Mouse (Mus musculus): Measurements from ENCODE around the gene Map4k3. TPM values are rescaled to one million over a fixed set of nuclear protein-coding genes. Genes with fewer than 3 reads are reported as not detected.

Map4k3 gene
- polyA plus RNA-seq, 1 experiment from 2014 or later = 33.3 TPM

DNA sequence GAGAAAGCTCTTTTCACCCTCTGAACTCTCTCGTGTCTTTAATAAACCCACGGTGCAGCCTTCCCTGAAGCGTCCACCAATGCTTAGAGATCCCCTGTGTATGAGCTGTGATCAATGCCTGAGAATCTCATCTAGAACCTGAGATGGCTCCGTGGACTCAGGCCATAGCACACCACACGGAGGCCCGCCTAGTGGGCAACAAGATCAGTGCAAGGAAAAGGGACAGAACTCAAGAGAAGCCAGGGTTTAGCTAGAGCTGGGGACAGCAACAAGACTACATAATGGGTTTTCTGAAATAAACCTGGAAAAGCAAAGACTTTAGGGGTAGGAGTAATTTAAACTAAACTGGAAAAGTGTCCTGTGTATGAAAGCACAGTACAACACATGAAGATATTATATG, 5.2 kb downstream of the Map4k3 start:
- Histone ChIP-seq H3K9ac (ENCODE audit: low read length) (no peak overlapping the region), H3K4me1 (replicated peaks; ENCODE audit: control insufficient read depth, insufficient read depth, low read length) (peaks cover 25% of the 10 kb centered on the region), H3K27ac (ENCODE audit: low read depth) (no peak overlapping the region), H3K9me3 (ENCODE audit: control insufficient read depth, low read length) (no peaks in the 10 kb centered on the region), H3K36me3 (ENCODE audit: control insufficient read depth, insufficient read depth, low read length) (no peaks in the 10 kb centered on the region), H3K27me3 (replicated peaks; ENCODE audit: control insufficient read depth, insufficient read depth, low read length) (no peaks in the 10 kb centered on the region), H3K4me2 (ENCODE audit: low read length) (no peak overlapping the region), H3K4me3 (ENCODE audit: low read depth, low read length) (no peak overlapping the region)
- ATAC-seq (replicated peaks; ENCODE audit: low FRiP score, low TSS enrichment, low read depth) = no peak
- DNase-seq (ENCODE audit: low spot score) = no peak
- WGBS = 78% methylated on average over 6 of the region's 6 CpGs

DNA sequence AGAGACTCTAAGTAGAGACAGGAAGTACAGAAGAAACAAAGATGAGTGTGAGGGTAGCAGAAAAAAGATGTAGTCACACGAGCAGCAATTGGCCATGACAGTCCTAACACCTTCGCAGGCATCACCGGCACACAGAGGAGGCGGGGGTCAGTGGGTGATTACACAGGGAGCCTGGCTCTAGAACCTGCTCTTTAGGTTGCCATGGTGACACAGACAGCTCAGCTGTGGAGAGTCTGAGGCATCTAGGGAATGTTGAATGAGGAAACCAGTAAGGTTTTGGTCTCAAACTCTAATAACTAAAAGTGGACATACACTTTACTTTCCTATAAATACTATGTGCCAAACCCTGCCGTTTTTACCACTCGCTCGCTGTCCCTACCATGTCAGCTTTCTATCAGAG, 6.6 kb downstream of the Map4k3 start:
- Histone ChIP-seq H3K36me3 (ENCODE audit: control insufficient read depth, insufficient read depth, low read length) (no peaks in the 10 kb centered on the region), H3K4me3 (ENCODE audit: low read depth, low read length) (no peak overlapping the region), H3K4me1 (replicated peaks; ENCODE audit: control insufficient read depth, insufficient read depth, low read length) (peaks cover 22% of the 10 kb centered on the region), H3K4me2 (ENCODE audit: low read length) (no peak overlapping the region), H3K27ac (ENCODE audit: low read depth) (no peak overlapping the region), H3K9me3 (ENCODE audit: control insufficient read depth, low read length) (no peaks in the 10 kb centered on the region), H3K27me3 (replicated peaks; ENCODE audit: control insufficient read depth, insufficient read depth, low read length) (no peaks in the 10 kb centered on the region), H3K9ac (ENCODE audit: low read length) (no peak overlapping the region)
- ATAC-seq (replicated peaks; ENCODE audit: low FRiP score, low TSS enrichment, low read depth) (no peak), DNase-seq (ENCODE audit: low spot score) (no peak)
- WGBS = 44% methylated on average over 7 of the region's 7 CpGs

DNA sequence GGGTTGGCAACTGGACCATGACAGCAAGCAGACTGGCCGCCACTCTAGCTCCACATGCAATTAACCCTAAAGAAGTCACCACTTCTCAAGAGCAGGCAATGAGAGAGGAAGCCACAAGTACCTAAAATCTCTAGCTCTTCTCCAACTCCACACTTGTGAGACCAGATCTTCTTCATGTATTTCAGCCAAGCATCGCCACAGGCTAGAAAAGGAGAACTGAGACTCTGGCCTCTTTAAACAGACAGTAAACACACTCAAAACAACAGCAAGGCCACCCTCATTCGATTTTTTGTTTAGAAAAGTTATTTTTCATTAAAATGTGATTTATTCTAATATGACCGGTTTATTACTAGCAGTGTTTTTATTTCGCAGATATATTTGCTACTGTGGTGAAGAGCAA, 9.0 kb downstream of the Map4k3 start:
- no peak overlapping the region for H3K4me2 ChIP-seq (ENCODE audit: low read length)
- WGBS = 92% methylated on average over 5 of the region's 5 CpGs
- H3K9ac ChIP-seq (ENCODE audit: low read length) = no peak overlapping the region
- no peak overlapping the region for H3K4me3 ChIP-seq (ENCODE audit: low read depth, low read length)
- ATAC-seq (replicated peaks; ENCODE audit: low FRiP score, low TSS enrichment, low read depth) = no peak
- no peak for DNase-seq (ENCODE audit: low spot score)
- H3K27me3 ChIP-seq (replicated peaks; ENCODE audit: control insufficient read depth, insufficient read depth, low read length) = no peaks in the 10 kb centered on the region
- no peak overlapping the region for H3K27ac ChIP-seq (ENCODE audit: low read depth)
- H3K4me1 ChIP-seq (replicated peaks; ENCODE audit: control insufficient read depth, insufficient read depth, low read length) = peaks cover 17% of the 10 kb centered on the region
- H3K36me3 ChIP-seq (ENCODE audit: control insufficient read depth, insufficient read depth, low read length) = no peaks in the 10 kb centered on the region
- no peaks in the 10 kb centered on the region for H3K9me3 ChIP-seq (ENCODE audit: control insufficient read depth, low read length)

DNA sequence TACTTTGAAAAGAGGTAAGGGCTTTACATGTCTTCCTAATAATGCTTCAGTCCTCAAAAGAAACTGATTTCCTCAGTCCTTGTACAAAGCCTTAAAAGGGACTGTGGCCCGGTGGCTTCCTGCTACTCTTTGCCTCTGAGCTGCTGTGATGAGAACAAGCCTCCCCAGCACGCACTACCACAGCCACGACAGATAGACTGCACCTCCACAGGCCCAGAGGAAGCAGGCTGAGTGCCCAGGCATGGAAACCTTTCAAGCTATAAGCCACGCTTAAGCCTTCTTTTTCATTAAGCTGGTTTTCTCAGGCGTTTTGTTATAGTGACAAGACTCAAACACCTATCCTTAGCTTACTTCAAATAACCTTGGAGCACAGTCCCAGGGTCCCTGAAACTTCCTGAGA, 10.0 kb downstream of the Map4k3 start:
- H3K27me3 ChIP-seq (replicated peaks; ENCODE audit: control insufficient read depth, insufficient read depth, low read length) = no peaks in the 10 kb centered on the region

DNA sequence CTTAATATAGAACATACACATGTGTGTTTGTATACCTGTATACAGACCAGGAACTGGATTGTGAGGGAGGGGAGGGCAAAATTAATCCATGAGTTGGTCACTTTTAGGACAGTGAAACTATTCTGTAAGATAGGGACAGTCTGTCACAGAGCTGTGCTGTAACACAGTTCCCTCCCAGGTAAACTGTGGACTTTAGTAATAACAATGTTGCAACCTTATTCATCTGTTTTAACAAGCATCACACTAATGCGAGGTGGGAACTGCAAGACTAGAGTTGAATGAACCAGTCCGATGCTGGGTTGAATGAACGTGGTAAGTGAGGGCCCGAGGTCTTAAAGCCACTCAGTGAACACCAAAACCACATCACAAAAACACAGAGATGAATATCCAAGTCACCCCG, 14.7 kb downstream of the Map4k3 start:
- WGBS = 97% methylated on average over 5 of the region's 5 CpGs
- H3K9ac ChIP-seq (ENCODE audit: low read length) = no peak overlapping the region
- H3K27ac ChIP-seq (ENCODE audit: low read depth) = no peak overlapping the region
- no peaks in the 10 kb centered on the region for H3K9me3 ChIP-seq (ENCODE audit: control insufficient read depth, low read length)
- H3K4me1 ChIP-seq (replicated peaks; ENCODE audit: control insufficient read depth, insufficient read depth, low read length) = peaks cover 26% of the 10 kb centered on the region
- H3K36me3 ChIP-seq (ENCODE audit: control insufficient read depth, insufficient read depth, low read length) = no peaks in the 10 kb centered on the region
- H3K4me2 ChIP-seq (ENCODE audit: low read length) = no peak overlapping the region
- no peaks in the 10 kb centered on the region for H3K27me3 ChIP-seq (replicated peaks; ENCODE audit: control insufficient read depth, insufficient read depth, low read length)
- ATAC-seq (replicated peaks; ENCODE audit: low FRiP score, low TSS enrichment, low read depth) (no peak), DNase-seq (ENCODE audit: low spot score) (no peak)
- H3K4me3 ChIP-seq (ENCODE audit: low read depth, low read length) = no peak overlapping the region

More for the DNA sequence above, 10.0 kb downstream of the Map4k3 start:
- Histone ChIP-seq H3K4me1 (replicated peaks; ENCODE audit: control insufficient read depth, insufficient read depth, low read length) (peaks cover 17% of the 10 kb centered on the region), H3K36me3 (ENCODE audit: control insufficient read depth, insufficient read depth, low read length) (no peaks in the 10 kb centered on the region), H3K27ac (ENCODE audit: low read depth) (0 out of 2 replicates have a peak overlapping the region, but pooled peaks have one; percentile 11), H3K4me3 (ENCODE audit: low read depth, low read length) (no peak overlapping the region), H3K4me2 (ENCODE audit: low read length) (no peak overlapping the region), H3K9ac (ENCODE audit: low read length) (no peak overlapping the region), H3K9me3 (ENCODE audit: control insufficient read depth, low read length) (no peaks in the 10 kb centered on the region)
- ATAC-seq (replicated peaks; ENCODE audit: low FRiP score, low TSS enrichment, low read depth) = no peak
- no peak for DNase-seq (ENCODE audit: low spot score)
- 76% methylated on average over 5 of the region's 5 CpGs for WGBS

DNA sequence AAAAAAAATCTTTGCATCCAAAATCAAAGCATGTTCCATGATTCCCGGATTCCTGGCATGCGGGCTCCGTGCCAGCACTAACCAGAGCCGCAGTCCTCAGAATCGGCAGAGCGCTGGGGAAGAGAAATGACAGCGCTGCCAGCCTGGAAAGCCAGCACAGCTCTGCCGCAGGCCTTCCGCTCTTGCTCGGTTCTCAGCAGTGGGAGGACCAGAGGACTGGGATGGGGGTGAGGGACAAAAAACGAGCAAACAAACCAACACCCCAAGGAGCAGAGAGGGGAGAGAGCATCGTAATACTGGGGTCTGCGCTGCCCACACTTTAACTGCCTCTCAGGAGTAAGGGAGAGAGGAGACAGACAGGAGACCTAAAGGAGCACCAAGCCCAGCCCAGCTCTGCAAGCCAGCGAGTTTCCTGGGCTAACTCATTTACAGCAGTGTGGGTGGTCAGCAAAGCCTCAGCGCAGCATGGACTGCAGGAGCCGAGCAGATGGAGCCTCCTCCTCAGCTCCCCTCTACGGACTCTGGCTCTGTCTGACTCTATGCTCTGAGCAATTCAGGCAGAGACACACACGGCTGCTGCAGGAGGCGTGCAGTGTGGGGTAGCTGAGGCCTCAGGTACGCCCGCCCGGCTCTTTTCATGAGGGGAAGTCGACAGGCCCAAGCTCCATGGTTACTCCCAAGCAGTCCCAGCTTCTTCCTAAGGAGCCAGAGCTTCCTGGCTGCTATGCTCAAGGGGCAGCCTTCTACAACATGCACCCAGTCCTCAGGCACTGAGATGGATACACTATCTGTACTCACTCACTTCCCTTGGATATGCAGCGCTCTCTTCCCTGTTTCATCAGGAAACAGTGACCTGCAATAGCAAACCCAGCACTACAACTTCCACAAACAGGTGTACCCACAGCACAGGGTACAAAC, 18.1 kb downstream of the Map4k3 start:
- DNase-seq (ENCODE audit: low spot score) = peak; percentile 71

DNA sequence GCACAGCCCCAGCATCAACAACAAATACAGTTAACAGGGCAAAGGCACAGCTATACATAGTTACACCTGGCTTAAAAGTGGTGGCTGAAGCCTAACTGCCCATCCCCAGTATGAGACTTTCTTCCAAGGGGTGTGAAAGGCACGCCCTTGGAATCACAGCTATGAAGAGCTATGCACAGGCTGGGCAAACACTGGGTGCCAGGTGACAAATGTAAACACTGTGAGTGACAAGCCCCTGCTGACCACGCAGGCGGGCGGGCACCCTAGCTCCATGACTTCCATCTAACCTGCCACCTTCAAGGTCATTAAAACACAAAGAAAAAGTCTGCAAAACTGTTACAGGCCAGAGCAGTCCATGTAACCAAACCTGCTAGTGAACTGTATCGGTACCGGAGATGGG, 19.5 kb downstream of the Map4k3 start:
- H3K4me1 ChIP-seq (replicated peaks; ENCODE audit: control insufficient read depth, insufficient read depth, low read length) = peaks cover 41% of the 10 kb centered on the region
- H3K9ac ChIP-seq (ENCODE audit: low read length) = no peak overlapping the region
- peak; percentile 62 for ATAC-seq (replicated peaks; ENCODE audit: low FRiP score, low TSS enrichment, low read depth)
- H3K27me3 ChIP-seq (replicated peaks; ENCODE audit: control insufficient read depth, insufficient read depth, low read length) = no peaks in the 10 kb centered on the region
- no peaks in the 10 kb centered on the region for H3K36me3 ChIP-seq (ENCODE audit: control insufficient read depth, insufficient read depth, low read length)
- no peaks in the 10 kb centered on the region for H3K9me3 ChIP-seq (ENCODE audit: control insufficient read depth, low read length)
- no peak overlapping the region for H3K4me2 ChIP-seq (ENCODE audit: low read length)
- 69% methylated on average over 6 of the region's 6 CpGs for WGBS
- no peak overlapping the region for H3K27ac ChIP-seq (ENCODE audit: low read depth)
- DNase-seq (ENCODE audit: low spot score) = no peak
- H3K4me3 ChIP-seq (ENCODE audit: low read depth, low read length) = no peak overlapping the region

More for the DNA sequence above, 18.1 kb downstream of the Map4k3 start:
- Histone ChIP-seq H3K9ac (ENCODE audit: low read length) (peak overlapping the region; percentile 16; the same call in 1 of the 2 replicates), H3K9me3 (ENCODE audit: control insufficient read depth, low read length) (no peaks in the 10 kb centered on the region), H3K27ac (ENCODE audit: low read depth) (peak overlapping the region; percentile 84), H3K36me3 (ENCODE audit: control insufficient read depth, insufficient read depth, low read length) (no peaks in the 10 kb centered on the region), H3K4me1 (replicated peaks; ENCODE audit: control insufficient read depth, insufficient read depth, low read length) (peaks cover 41% of the 10 kb centered on the region), H3K4me3 (ENCODE audit: low read depth, low read length) (0 out of 2 replicates have a peak overlapping the region, but pooled peaks have one; percentile 11), H3K4me2 (ENCODE audit: low read length) (peak overlapping the region; percentile 43), H3K27me3 (replicated peaks; ENCODE audit: control insufficient read depth, insufficient read depth, low read length) (no peaks in the 10 kb centered on the region)
- WGBS = 14% methylated on average over 24 of the region's 24 CpGs
- peak; percentile 78 for ATAC-seq (replicated peaks; ENCODE audit: low FRiP score, low TSS enrichment, low read depth)

DNA sequence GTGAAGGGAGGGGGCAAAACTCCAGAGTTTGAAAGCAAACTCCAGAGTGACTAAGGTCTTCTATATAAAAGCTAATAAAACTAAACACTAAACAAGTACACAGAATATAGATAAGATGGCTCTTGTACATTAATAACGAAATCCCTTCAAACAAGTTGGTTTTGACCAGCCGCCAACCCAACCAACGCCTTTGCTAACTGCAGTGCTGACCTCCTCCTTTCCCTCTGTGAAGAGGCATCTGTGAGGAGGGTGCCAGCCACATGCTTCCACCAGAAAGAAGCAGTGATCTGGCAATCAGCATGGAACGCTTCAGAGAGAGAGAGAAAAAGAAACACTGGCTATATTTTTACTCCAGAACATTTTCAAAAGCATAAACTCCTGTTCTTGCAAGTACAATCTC, 21.1 kb downstream of the Map4k3 start:
- H3K9me3 ChIP-seq (ENCODE audit: control insufficient read depth, low read length) = no peaks in the 10 kb centered on the region
- H3K4me2 ChIP-seq (ENCODE audit: low read length) = no peak overlapping the region
- H3K27me3 ChIP-seq (replicated peaks; ENCODE audit: control insufficient read depth, insufficient read depth, low read length) = no peaks in the 10 kb centered on the region
- ATAC-seq (replicated peaks; ENCODE audit: low FRiP score, low TSS enrichment, low read depth) (no peak), DNase-seq (ENCODE audit: low spot score) (no peak)
- no peaks in the 10 kb centered on the region for H3K36me3 ChIP-seq (ENCODE audit: control insufficient read depth, insufficient read depth, low read length)
- H3K4me3 ChIP-seq (ENCODE audit: low read depth, low read length) = no peak overlapping the region
- no peak overlapping the region for H3K9ac ChIP-seq (ENCODE audit: low read length)
- H3K4me1 ChIP-seq (replicated peaks; ENCODE audit: control insufficient read depth, insufficient read depth, low read length) = peaks cover 41% of the 10 kb centered on the region
- H3K27ac ChIP-seq (ENCODE audit: low read depth) = no peak overlapping the region
- 55% methylated on average over 4 of the region's 4 CpGs for WGBS

DNA sequence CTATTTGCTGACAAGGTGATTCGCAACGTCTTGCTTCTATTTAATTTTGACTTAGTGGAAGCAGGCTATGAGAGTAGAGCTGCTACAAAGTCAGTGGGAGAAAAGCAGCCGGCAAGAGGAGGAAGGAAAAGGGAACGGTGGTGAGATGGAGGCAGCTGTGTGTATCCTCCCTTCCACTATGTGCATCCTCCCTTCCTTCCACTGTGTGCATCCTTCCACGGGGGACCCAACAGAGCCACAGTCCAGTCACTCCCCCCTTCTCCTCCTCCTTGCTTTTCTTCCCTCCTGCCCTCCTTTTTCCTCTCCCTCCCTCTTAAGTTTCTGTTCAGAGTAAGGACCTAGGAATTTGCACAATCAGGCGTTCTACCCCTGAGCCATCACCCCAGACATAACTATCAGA, 21.7 kb downstream of the Map4k3 start:
- Histone ChIP-seq H3K4me1 (replicated peaks; ENCODE audit: control insufficient read depth, insufficient read depth, low read length) (peaks cover 41% of the 10 kb centered on the region), H3K27me3 (replicated peaks; ENCODE audit: control insufficient read depth, insufficient read depth, low read length) (no peaks in the 10 kb centered on the region), H3K36me3 (ENCODE audit: control insufficient read depth, insufficient read depth, low read length) (no peaks in the 10 kb centered on the region), H3K4me3 (ENCODE audit: low read depth, low read length) (no peak overlapping the region), H3K9me3 (ENCODE audit: control insufficient read depth, low read length) (no peaks in the 10 kb centered on the region), H3K9ac (ENCODE audit: low read length) (no peak overlapping the region), H3K27ac (ENCODE audit: low read depth) (no peak overlapping the region), H3K4me2 (ENCODE audit: low read length) (no peak overlapping the region)
- ATAC-seq (replicated peaks; ENCODE audit: low FRiP score, low TSS enrichment, low read depth) (no peak), DNase-seq (ENCODE audit: low spot score) (no peak)
- 65% methylated on average over 6 of the region's 6 CpGs for WGBS
